Mouse (Mus musculus) stomach, embryonic 15.5 days (tissue): ENCODE measurements at regions not wholly inside any gene's neighbourhood (a gene's known extent, or its start where the extent isn't known, plus 50 kb on each side); places are given as distances from the start of the nearest gene placed in this dataset.

Experiments used
- ATAC-seq: fragments of 200-750 bp; cut with Nextera tagmentation; 2 replicates; pipeline ENCODE4 v1.8.0; 2017; ENCODE audit warnings: low read depth, moderate number of reproducible peaks, moderate TSS enrichment; ENCODE audit not compliant: insufficient read depth, low FRiP score
- H3K27ac ChIP-seq: fragments of 300-500 bp; sonication (generic); 2 replicates; pipeline ENCODE4 v1.5.1; 2015; ENCODE audit warnings: mild to moderate bottlenecking, inconsistent platforms
- H3K27me3 ChIP-seq: fragments of 300-500 bp; sonication (generic); replicated peaks from 2 replicates; pipeline ENCODE4 v1.6.1; 2015; ENCODE audit warnings: inconsistent platforms
- H3K36me3 ChIP-seq: fragments of 300-500 bp; sonication (generic); 2 replicates; pipeline ENCODE4 v1.6.1; 2015; ENCODE audit warnings: inconsistent platforms
- H3K4me1 ChIP-seq: fragments of 300-500 bp; sonication (generic); 2 replicates; pipeline ENCODE4 v1.6.1; 2015; ENCODE audit warnings: inconsistent platforms
- H3K4me2 ChIP-seq: fragments of 300-500 bp; sonication (generic); 2 replicates; pipeline ENCODE4 v1.6.1; 2015; ENCODE audit warnings: mild to moderate bottlenecking, inconsistent platforms
- H3K4me3 ChIP-seq: fragments of 300-500 bp; sonication (generic); replicated peaks from 2 replicates; pipeline ENCODE4 v1.5.1; 2015; ENCODE audit warnings: inconsistent platforms
- H3K9ac ChIP-seq: fragments of 300-500 bp; sonication (generic); 2 replicates; pipeline ENCODE4 v1.6.1; 2015; ENCODE audit warnings: inconsistent platforms
- H3K9me3 ChIP-seq: fragments of 300-500 bp; sonication (generic); 2 replicates; pipeline ENCODE4 v1.6.1; 2016; ENCODE audit warnings: inconsistent platforms
- WGBS: fragments of 180-500 bp; shearing (Covaris S2); methylation state at CpG from one replicate; pipeline ENCODE4 v1.1.7; 2015; 5-methylcytosine and 5-hydroxymethylcytosine counted together

- WGBS, result 90% methylated on average over 6 of the region's 6 CpGs
- no peaks in the 10 kb centered on the region for H3K36me3 ChIP-seq
- H3K4me2 ChIP-seq, result no peak overlapping the region
- ATAC-seq, result no peak
- no peaks in the 10 kb centered on the region for H3K4me1 ChIP-seq
- H3K9me3 ChIP-seq, result no peaks in the 10 kb centered on the region
- H3K27me3 ChIP-seq, result no peaks in the 10 kb centered on the region
- no peak overlapping the region for H3K27ac ChIP-seq
- H3K4me3 ChIP-seq, result no peak overlapping the region
- H3K9ac ChIP-seq, result no peak overlapping the region
Observed at GRCm38 (mm10) chr8:10781860-10782259, 226.4 kb downstream of the Irs2 start.

DNA sequence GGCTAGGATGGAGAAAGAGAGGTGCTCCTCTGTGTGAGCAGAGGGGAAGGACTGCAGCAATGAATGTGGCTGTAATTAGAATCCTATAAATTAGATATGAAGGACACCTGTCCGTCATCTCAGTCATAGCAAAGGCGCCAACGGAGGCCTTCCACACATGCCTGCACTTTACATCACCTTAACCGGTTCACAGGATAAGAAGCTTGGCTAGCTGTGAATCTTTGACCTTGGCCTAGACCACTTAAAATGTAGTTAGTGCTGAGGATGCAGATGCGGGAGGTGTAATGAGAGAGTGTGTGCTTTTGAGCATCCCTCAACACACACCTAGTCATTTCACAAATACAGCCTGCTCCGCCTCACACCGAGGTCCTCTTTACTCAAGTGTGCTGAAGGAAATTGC lies 228.6 kb downstream of the Irs2 start:
- Histone ChIP-seq H3K4me2 (no peak overlapping the region), H3K36me3 (no peaks in the 10 kb centered on the region), H3K4me1 (no peaks in the 10 kb centered on the region), H3K9ac (no peak overlapping the region), H3K27ac (no peak overlapping the region), H3K9me3 (no peaks in the 10 kb centered on the region), H3K27me3 (no peaks in the 10 kb centered on the region), H3K4me3 (no peak overlapping the region)
- 88% methylated on average over 7 of the region's 7 CpGs for WGBS
- ATAC-seq, result no peak

DNA sequence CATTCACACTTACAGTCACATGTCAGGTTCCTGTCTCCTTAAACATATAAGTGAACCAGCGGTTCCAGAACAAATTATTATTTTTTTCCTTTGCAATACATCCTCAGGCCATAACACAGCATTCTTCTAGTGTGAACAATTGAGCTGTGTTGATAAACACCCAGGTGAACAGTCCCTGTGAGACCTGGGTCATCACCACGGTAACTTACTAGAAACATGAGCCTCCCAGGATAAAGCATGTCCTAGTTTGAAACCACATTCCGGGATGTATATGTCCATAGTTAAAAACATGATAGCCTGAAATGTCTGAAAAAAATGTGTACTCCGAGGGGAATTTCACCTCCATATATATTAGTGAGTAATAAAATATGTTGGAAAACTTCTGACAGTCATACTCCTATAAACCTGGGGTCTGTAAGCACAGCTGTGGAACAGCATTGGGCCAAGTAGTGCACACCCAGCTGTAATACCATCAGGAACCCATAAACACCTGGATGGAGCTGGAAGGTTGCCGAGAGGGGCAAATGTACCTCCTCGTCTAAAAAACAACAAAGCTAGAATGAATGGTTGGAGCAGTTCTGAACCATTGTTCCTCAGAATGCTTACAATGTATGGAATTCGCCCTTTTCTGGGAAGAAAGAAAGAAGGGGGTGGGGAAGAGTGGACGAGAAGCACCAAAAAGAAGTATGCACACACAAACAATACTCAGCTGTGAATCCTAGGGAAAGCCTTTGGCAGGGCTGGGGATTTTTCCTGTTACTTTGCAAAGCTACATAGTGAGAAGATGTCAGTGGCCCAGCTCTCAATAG lies 232.9 kb downstream of the Irs2 start:
- Histone ChIP-seq H3K4me1 (no peaks in the 10 kb centered on the region), H3K27me3 (no peaks in the 10 kb centered on the region), H3K4me3 (no peak overlapping the region), H3K9me3 (no peaks in the 10 kb centered on the region), H3K9ac (no peak overlapping the region), H3K36me3 (no peaks in the 10 kb centered on the region), H3K4me2 (no peak overlapping the region), H3K27ac (no peak overlapping the region)
- ATAC-seq, result no peak
- 54% methylated on average over 8 of the region's 8 CpGs for WGBS

DNA sequence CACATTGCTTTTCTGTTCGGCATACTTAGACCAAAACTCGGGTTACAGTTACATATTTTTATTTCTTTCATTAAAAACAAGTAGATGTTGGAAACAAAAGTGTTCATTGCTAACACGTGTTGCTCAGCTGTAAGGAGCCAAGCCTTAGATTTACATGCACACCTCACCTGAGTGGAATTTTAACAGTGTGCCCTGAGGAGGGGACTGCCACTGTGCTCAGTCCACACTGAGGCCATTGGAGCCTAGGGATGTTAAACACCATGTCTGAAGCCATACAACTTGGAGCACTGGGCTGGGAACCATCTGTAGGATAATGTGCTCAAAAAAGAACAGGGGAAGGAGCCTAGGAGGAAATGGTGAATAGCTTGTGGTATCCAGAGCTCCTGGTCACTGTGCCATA lies 233.5 kb downstream of the Irs2 start:
- no peaks in the 10 kb centered on the region for H3K27me3 ChIP-seq
- H3K4me2 ChIP-seq, result no peak overlapping the region
- H3K9ac ChIP-seq, result no peak overlapping the region
- no peak overlapping the region for H3K4me3 ChIP-seq
- no peak for ATAC-seq
- H3K4me1 ChIP-seq, result no peaks in the 10 kb centered on the region
- no peak overlapping the region for H3K27ac ChIP-seq
- no peaks in the 10 kb centered on the region for H3K36me3 ChIP-seq
- H3K9me3 ChIP-seq, result no peaks in the 10 kb centered on the region
- WGBS, result 86% methylated on average over 3 of the region's 3 CpGs

DNA sequence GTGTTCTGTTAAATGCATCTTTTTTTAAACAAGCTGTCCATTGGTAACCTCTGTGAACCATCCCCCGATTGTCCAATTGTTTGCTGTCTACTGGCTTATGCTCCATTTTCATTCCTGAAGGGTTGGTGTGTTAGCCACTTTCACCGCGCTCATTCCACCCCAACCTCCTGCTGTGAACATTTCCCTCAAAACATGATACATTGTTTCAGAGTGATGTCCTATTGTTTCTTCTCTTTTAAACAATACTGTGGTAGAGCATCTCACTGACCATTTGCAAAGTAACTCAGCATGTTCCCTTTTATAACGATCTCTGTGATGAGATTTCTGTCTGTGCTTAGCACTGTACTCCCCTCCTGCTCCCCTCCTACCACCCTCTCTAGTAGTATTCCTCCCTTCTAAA lies 240.1 kb downstream of the Irs2 start:
- H3K36me3 ChIP-seq, result no peaks in the 10 kb centered on the region
- no peaks in the 10 kb centered on the region for H3K9me3 ChIP-seq
- H3K27me3 ChIP-seq, result no peaks in the 10 kb centered on the region
- ATAC-seq, result no peak
- WGBS, result 73% methylated on average over 4 of the region's 4 CpGs
- no peak overlapping the region for H3K9ac ChIP-seq
- H3K4me3 ChIP-seq, result no peak overlapping the region
- H3K27ac ChIP-seq, result no peak overlapping the region
- no peak overlapping the region for H3K4me2 ChIP-seq
- H3K4me1 ChIP-seq, result no peaks in the 10 kb centered on the region

DNA sequence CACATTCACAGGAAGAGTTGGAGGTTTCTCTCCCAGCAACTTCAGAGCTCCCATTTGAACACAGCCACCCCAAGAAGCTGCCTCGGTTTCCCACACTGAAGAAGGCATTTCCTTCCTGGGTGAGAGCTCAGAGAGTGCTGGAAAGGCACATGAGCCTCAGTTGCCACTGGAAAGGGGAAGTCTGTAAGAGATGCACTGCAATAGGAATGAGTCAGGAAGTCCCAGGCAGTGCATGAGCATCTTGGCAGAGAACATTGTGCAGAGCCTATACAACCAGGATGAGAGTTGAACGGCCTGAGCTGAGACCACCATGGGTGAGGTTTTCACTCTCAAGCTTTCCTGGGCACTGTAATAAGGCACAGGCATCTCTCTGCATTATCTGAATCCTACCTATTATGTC lies 244.4 kb downstream of the Irs2 start:
- Histone ChIP-seq H3K9ac (no peak overlapping the region), H3K9me3 (no peaks in the 10 kb centered on the region), H3K4me1 (peaks cover 19% of the 10 kb centered on the region), H3K27ac (no peak overlapping the region), H3K36me3 (no peaks in the 10 kb centered on the region), H3K4me2 (no peak overlapping the region), H3K4me3 (no peak overlapping the region), H3K27me3 (no peaks in the 10 kb centered on the region)
- no peak for ATAC-seq
- 80% methylated on average over 2 of the region's 2 CpGs for WGBS

GRCm38 (mm10) chr8:10761694-10762305 lies 246.5 kb downstream of the Irs2 start:
- 50% methylated on average over 11 of the region's 11 CpGs for WGBS
- peak; percentile 13; the same call in 1 of the 2 replicates for ATAC-seq
- no peaks in the 10 kb centered on the region for H3K27me3 ChIP-seq
- peak overlapping the region; percentile 88 for H3K27ac ChIP-seq
- peaks cover 19% of the 10 kb centered on the region for H3K4me1 ChIP-seq
- 0 out of 2 replicates have a peak overlapping the region, but pooled peaks have one; percentile 38 for H3K4me2 ChIP-seq
- no peaks in the 10 kb centered on the region for H3K9me3 ChIP-seq
- no peaks in the 10 kb centered on the region for H3K36me3 ChIP-seq
- no peak overlapping the region for H3K4me3 ChIP-seq
- no peak overlapping the region for H3K9ac ChIP-seq

DNA sequence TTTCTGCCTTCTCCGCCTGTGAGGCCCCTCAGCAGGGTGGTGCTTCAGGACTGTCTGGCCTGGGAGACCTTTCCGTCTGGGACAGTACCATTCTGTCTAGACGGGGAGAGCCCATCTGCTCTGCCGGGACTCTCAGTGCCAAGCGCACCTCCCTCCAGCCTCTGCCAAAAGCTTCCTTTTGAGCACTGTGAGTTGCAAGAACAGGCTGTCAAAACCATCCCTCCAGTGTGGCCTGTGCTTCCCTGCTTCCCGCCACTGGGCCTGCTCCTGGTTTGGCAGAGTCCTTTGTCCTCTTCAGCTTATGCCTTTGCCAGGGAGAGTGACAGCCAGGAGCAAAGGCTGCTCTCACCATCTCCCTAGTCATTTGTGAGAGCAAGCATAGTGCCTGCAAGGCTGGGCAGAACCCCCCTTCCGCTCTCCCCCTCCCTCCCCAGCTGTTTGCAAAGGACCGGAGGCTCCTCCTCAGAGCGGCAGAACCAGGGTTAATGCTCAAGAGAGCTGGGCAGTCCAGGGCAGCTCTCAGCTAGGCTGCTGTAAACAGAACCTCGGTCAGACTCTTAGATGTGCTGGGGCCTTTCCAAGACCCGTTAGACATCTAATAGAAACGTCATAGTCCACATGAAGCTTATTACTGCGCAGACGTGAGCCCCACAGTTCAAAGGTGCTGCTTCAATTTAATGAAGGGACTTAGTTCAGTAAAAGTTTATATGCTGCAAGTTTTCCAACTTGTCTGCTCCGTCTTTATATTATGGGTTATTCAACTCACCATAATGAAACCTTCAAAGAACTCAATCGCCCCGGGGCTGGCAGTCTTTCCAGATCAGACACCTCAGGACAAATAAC lies 247.2 kb downstream of the Irs2 start:
- H3K9me3 ChIP-seq, result no peaks in the 10 kb centered on the region
- peak overlapping the region; percentile 88 for H3K27ac ChIP-seq
- ATAC-seq, result peak; percentile 89
- H3K36me3 ChIP-seq, result no peaks in the 10 kb centered on the region
- 8% methylated on average over 17 of the region's 17 CpGs for WGBS
- no peak overlapping the region for H3K9ac ChIP-seq
- H3K4me1 ChIP-seq, result peaks cover 19% of the 10 kb centered on the region
- H3K27me3 ChIP-seq, result no peaks in the 10 kb centered on the region
- H3K4me2 ChIP-seq, result peak overlapping the region; percentile 38
- H3K4me3 ChIP-seq, result no peak overlapping the region

DNA sequence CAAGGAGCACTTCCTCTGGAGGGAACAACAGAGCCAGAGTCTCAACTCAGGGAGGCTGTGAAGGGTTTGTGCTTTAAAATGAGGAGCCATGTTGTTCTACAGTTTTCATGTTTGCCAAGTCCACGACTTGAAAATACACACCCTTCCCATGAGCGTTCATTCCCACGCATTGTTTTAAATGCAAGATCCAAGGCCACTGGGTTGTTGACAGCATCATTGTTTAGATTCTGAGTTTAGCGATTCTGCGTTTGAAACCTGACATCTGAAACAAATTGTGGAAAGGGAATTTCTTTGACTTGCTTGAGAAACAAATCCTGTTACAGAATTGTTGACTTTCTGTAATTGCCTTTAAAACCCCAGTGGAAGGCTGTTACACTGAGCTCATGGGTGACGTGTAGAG lies 248.0 kb downstream of the Irs2 start:
- H3K36me3 ChIP-seq, result no peaks in the 10 kb centered on the region
- no peak overlapping the region for H3K4me3 ChIP-seq
- H3K4me1 ChIP-seq, result peaks cover 19% of the 10 kb centered on the region
- H3K9me3 ChIP-seq, result no peaks in the 10 kb centered on the region
- no peaks in the 10 kb centered on the region for H3K27me3 ChIP-seq
- peak overlapping the region; percentile 38; the same call in 1 of the 2 replicates for H3K4me2 ChIP-seq
- H3K9ac ChIP-seq, result no peak overlapping the region
- 35% methylated on average over 6 of the region's 6 CpGs for WGBS
- ATAC-seq, result no peak
- peak overlapping the region; percentile 88 for H3K27ac ChIP-seq

- no peak for ATAC-seq
- H3K9ac ChIP-seq, result no peak overlapping the region
- WGBS, result 90% methylated on average over 4 of the region's 4 CpGs
Observed at GRCm38 (mm10) chr8:10758151-10758550, 250.1 kb downstream of the Irs2 start.

DNA sequence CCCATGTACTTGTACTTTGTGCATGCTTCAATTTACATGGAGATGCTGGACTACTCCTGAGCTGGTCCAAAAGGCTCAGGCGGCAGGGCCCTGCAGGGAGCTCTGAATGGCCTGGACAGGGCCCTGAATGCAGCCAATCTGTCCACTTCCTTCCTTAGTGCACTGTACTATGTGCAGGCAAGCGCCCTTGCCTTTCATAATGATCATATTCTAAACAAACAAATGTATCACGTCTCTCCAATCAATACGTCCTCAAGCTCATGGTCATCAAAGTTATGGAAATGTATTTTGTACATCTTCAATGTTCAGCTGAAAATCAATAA lies 253.3 kb downstream of the Irs2 start:
- Histone ChIP-seq H3K36me3 (no peaks in the 10 kb centered on the region), H3K4me2 (no peak overlapping the region), H3K4me3 (no peak overlapping the region), H3K4me1 (0 out of 2 replicates have a peak, but pooled peaks cover 2% of the 10 kb centered on the region), H3K27me3 (no peaks in the 10 kb centered on the region), H3K27ac (no peak overlapping the region), H3K9me3 (no peaks in the 10 kb centered on the region), H3K9ac (no peak overlapping the region)
- ATAC-seq, result no peak
- 68% methylated on average over 4 of the region's 4 CpGs for WGBS

More at GRCm38 (mm10) chr8:10758151-10758550, 250.1 kb downstream of the Irs2 start:
- Histone ChIP-seq H3K27me3 (no peaks in the 10 kb centered on the region), H3K9me3 (no peaks in the 10 kb centered on the region), H3K4me2 (no peak overlapping the region), H3K4me3 (no peak overlapping the region), H3K4me1 (peaks cover 19% of the 10 kb centered on the region), H3K27ac (no peak overlapping the region), H3K36me3 (no peaks in the 10 kb centered on the region)
